Mouse (Mus musculus): Measurements from ENCODE around the gene Tubd1.

Gene Tubd1

GRCm38 (mm10) chr11:86586177-86586867 lies 41.5 kb downstream of the Tubd1 start:
- TF ChIP-seq GATA4 (IDR thresholded peaks at IDR 0.05; ENCODE audit: insufficient replicate concordance, low read length) = no peak

- peak; percentile 94 for TF ChIP-seq GATA4 (IDR thresholded peaks at IDR 0.05; ENCODE audit: insufficient replicate concordance, low read length)
These were observed 42.3 kb downstream of the Tubd1 start for GRCm38 (mm10) chr11:86586868-86587792.

- no peak for TF ChIP-seq GATA4 (IDR thresholded peaks at IDR 0.05; ENCODE audit: insufficient replicate concordance, low read length)
These were observed 43.0 kb downstream of the Tubd1 start for GRCm38 (mm10) chr11:86587830-86588229.

GRCm38 (mm10) chr11:86588583-86589298 lies 44.0 kb downstream of the Tubd1 start:
- no peak for TF ChIP-seq GATA4 (IDR thresholded peaks at IDR 0.05; ENCODE audit: insufficient replicate concordance, low read length)

GRCm38 (mm10) chr11:86590066-86590465 lies 45.3 kb downstream of the Tubd1 start:
- TF ChIP-seq GATA4 (IDR thresholded peaks at IDR 0.05; ENCODE audit: insufficient replicate concordance, low read length) = no peak

GRCm38 (mm10) chr11:86590579-86590978 lies 45.8 kb downstream of the Tubd1 start:
- TF ChIP-seq GATA4 (IDR thresholded peaks at IDR 0.05; ENCODE audit: insufficient replicate concordance, low read length) = no peak

- TF ChIP-seq GATA4 (IDR thresholded peaks at IDR 0.05; ENCODE audit: insufficient replicate concordance, low read length) = no peak
These were observed 46.6 kb downstream of the Tubd1 start for GRCm38 (mm10) chr11:86591301-86591845.

GRCm38 (mm10) chr11:86591931-86592616 lies 47.3 kb downstream of the Tubd1 start:
- no peak for TF ChIP-seq GATA4 (IDR thresholded peaks at IDR 0.05; ENCODE audit: insufficient replicate concordance, low read length)

- TF ChIP-seq GATA4 (IDR thresholded peaks at IDR 0.05; ENCODE audit: insufficient replicate concordance, low read length) = no peak
These were observed 48.2 kb downstream of the Tubd1 start for GRCm38 (mm10) chr11:86592993-86593392.

- TF ChIP-seq GATA4 (IDR thresholded peaks at IDR 0.05; ENCODE audit: insufficient replicate concordance, low read length) = no peak
These were observed 48.7 kb downstream of the Tubd1 start for GRCm38 (mm10) chr11:86593443-86593842.

- TF ChIP-seq GATA4 (IDR thresholded peaks at IDR 0.05; ENCODE audit: insufficient replicate concordance, low read length) = no peak
These were observed 49.5 kb downstream of the Tubd1 start for GRCm38 (mm10) chr11:86594188-86594876.

- no peak for TF ChIP-seq GATA4 (IDR thresholded peaks at IDR 0.05; ENCODE audit: insufficient replicate concordance, low read length)
These were observed 50.6 kb downstream of the Tubd1 start for GRCm38 (mm10) chr11:86595366-86595765.

- TF ChIP-seq GATA4 (IDR thresholded peaks at IDR 0.05; ENCODE audit: insufficient replicate concordance, low read length) = peak; percentile 44; the same call in 1 of the 2 replicates
These were observed 51.6 kb downstream of the Tubd1 start for GRCm38 (mm10) chr11:86596187-86596960.
